Mouse (Mus musculus): ENCODE results near the gene Vstm5. TPM values are rescaled to one million over a fixed set of nuclear protein-coding genes. Genes with fewer than 3 reads are reported as not detected.
"Not testable (repeated sequence)": the region's sequence is repeated elsewhere in the genome, so short reads cannot be mapped to it uniquely, and the experiment has no call there.

Vstm5 gene
- polyA plus RNA-seq, 1 experiment from 2014 or later, result 0.39 TPM

DNA sequence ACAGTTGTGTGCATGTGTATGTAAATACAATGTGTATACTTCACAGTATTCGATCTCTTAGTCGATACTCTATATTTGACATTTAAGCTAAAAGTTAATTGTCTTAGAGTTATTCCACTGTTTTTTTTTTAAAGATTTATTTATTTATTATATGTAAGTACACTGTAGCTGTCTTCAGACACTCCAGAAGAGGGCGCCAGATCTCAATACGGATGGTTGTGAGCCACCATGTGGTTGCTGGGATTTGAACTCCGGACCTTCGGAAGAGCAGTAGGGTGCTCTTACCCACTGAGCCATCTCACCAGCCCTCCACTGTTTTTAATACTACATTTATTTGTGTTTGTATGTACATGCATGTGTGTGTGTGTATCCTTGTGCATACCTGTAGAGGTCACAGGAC, 63.2 kb downstream of the Vstm5 start:
- not testable (repeated sequence) for DNase-seq; H3K9me3 ChIP-seq (ENCODE audit: low read length); ATAC-seq; H3K9ac ChIP-seq (replicated peaks); H3K36me3 ChIP-seq (replicated peaks; ENCODE audit: insufficient read depth, low read length); H3K27me3 ChIP-seq (ENCODE audit: insufficient read depth, low read length); H3K4me2 ChIP-seq (ENCODE audit: low read depth, low read length); H3K4me3 ChIP-seq (ENCODE audit: low read depth, low read length); H3K4me1 ChIP-seq (ENCODE audit: insufficient read depth)
- H3K27ac ChIP-seq (ENCODE audit: low read depth), result peak overlapping the region; percentile 82
- WGBS (ENCODE audit: insufficient replicate concordance), result 71% methylated on average over 6 of the region's 6 CpGs
- TF ChIP-seq CTCF (IDR thresholded peaks at IDR 0.05; ENCODE audit: low read depth), result peak; percentile 32

DNA sequence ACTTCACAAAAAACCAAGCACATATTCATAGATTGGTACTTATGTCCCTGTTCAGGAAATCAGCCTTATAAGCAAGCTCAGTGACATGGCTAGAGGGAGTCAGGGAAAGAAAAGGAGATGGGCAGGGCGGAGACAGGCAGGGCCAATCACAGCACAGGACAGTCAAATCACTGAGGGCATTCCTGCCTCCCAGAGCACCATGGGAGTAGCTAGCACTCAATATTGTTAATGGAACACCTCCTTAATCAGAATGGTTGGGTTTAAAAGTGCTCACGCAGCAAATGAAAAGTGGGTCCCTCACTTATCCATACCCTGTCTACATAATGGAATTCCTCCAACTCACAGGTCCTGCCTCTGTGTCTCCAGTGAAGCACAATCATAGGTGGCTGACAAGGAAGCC, 64.0 kb downstream of the Vstm5 start:
- Histone ChIP-seq H3K9me3 (ENCODE audit: low read length) (no peaks in the 10 kb centered on the region), H3K4me2 (ENCODE audit: low read depth, low read length) (no peak overlapping the region), H3K27ac (ENCODE audit: low read depth) (no peak overlapping the region), H3K4me1 (ENCODE audit: insufficient read depth) (peaks cover 14% of the 10 kb centered on the region), H3K27me3 (ENCODE audit: insufficient read depth, low read length) (no peaks in the 10 kb centered on the region), H3K4me3 (ENCODE audit: low read depth, low read length) (no peak overlapping the region), H3K9ac (replicated peaks) (no peak overlapping the region), H3K36me3 (replicated peaks; ENCODE audit: insufficient read depth, low read length) (0 out of 2 replicates have a peak, but pooled peaks cover 2% of the 10 kb centered on the region)
- DNase-seq, result no peak
- ATAC-seq, result no peak
- WGBS (ENCODE audit: insufficient replicate concordance), result 78% methylated on average over 2 of the region's 2 CpGs
- TF ChIP-seq EP300 (IDR thresholded peaks at IDR 0.05; ENCODE audit: low read depth) (no peak), CTCF (IDR thresholded peaks at IDR 0.05; ENCODE audit: low read depth) (no peak)

DNA sequence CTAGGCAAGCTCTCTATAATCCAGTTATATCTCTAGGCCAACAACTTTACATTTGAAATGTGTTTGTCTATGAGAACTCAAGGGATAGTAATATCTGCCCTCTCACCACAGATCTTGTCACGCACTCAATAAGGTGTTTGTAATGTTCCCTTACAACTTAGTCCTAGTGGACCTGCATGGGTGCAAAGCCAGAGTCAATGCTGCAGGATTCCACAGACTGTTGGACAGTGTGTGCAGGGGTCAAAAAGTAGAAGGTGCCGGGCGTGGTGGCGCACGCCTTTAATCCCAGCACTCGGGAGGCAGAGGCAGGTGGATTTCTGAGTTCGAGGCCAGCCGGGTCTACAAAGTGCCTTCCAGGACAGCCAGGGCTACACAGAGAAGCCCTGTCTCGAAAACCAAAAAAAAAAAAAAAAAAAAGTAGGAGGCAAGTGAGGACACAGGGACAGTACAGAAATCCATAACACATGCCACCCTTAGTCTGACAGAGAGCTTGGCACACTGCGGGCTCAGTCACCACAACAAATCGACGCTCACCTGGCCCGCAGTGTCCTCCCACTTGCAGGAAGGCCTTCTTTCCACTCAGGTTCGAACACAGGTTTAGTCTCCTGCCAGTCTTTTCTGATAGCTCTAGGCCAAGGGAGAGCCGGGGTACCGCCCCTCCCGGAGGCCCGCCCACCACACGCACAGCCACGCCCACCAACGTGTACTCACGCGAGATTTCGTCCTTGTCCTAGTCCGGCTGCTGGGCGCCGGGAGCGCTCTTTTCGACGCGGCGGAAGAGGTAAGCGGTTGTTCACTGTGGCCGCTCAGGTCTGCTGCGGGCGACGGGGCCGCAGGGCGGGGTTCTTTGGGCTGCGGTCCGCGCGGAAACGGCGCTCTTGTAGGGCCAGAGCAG, 66.9 kb downstream of the Vstm5 start, which contains the start of gene Taf1d:
TSS of gene Taf1d (plus strand) at position 712 of the 895 bp plus-strand sequence.
- Histone ChIP-seq H3K4me3 (ENCODE audit: low read depth, low read length) (peak within 1 kb of the TSS; percentile 82), H3K27me3 (ENCODE audit: insufficient read depth, low read length) (no peaks in the 10 kb centered on the region), H3K36me3 (replicated peaks; ENCODE audit: insufficient read depth, low read length) (peaks cover 28% of the 10 kb centered on the region), H3K9me3 (ENCODE audit: low read length) (no peaks in the 10 kb centered on the region), H3K4me2 (ENCODE audit: low read depth, low read length) (peak within 1 kb of the TSS; percentile 93), H3K9ac (replicated peaks) (peak within 1 kb of the TSS; percentile 92), H3K4me1 (ENCODE audit: insufficient read depth) (peaks cover 20% of the 10 kb centered on the region), H3K27ac (ENCODE audit: low read depth) (peak within 1 kb of the TSS; percentile 94)
- DNase-seq, result peak; percentile 99
- ATAC-seq, result peak; percentile 94
- peak; percentile 67 for TF ChIP-seq EP300 (IDR thresholded peaks at IDR 0.05; ENCODE audit: low read depth)
- no peak for TF ChIP-seq CTCF (IDR thresholded peaks at IDR 0.05; ENCODE audit: low read depth)
- WGBS (ENCODE audit: insufficient replicate concordance), result 8% methylated on average over 43 of the region's 45 CpGs

DNA sequence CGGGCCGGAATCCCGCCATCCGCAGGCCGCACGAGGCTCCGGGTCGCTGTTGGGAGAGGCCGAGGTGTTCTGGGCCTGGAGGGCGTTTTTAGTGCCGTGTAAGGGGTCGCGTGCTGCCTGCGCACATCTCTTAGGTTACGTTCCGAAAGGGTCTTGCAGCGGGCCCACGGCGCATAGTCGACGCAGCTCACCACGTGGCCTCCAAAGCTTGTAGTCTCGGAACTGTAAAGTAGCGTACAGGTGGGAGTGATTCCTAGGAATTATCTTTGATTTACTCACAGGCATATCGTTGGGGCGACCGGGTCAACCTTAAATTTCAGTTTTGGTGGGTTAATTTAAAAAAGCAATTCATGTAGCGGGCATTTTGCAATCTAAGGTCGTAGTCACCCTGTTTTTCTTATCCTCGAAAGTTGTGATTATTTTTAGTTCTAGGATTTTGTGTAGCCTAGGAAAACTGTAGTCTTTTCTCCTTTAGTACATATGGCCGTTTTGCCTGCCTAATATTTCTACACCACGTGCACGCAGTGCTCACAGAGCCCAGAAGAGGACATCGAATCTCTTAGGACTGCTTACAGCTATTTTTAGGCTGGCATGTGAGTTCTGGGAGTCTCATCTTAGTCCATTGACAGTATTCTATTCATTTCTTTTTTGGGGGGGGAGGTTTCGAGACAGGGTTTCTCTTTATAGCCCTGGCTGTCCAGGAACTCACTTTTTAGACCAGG, 67.7 kb downstream of the Vstm5 start, which contains the start of gene 4931406C07Rik:
TSS of gene 4931406C07Rik (minus strand) at position 51 of the 722 bp plus-strand sequence.
- H3K27ac ChIP-seq (ENCODE audit: low read depth), result peak within 1 kb of the TSS; percentile 94
- H3K4me1 ChIP-seq (ENCODE audit: insufficient read depth), result peaks cover 16% of the 10 kb centered on the region
- DNase-seq (no peak), ATAC-seq (no peak; the same call in 1 of the 2 replicates)
- peak within 1 kb of the TSS; percentile 82 for H3K4me3 ChIP-seq (ENCODE audit: low read depth, low read length)
- H3K36me3 ChIP-seq (replicated peaks; ENCODE audit: insufficient read depth, low read length), result peaks cover 31% of the 10 kb centered on the region
- peak within 1 kb of the TSS; percentile 92 for H3K9ac ChIP-seq (replicated peaks)
- H3K9me3 ChIP-seq (ENCODE audit: low read length), result no peaks in the 10 kb centered on the region
- no peaks in the 10 kb centered on the region for H3K27me3 ChIP-seq (ENCODE audit: insufficient read depth, low read length)
- TF ChIP-seq CTCF (IDR thresholded peaks at IDR 0.05; ENCODE audit: low read depth) (no peak), EP300 (IDR thresholded peaks at IDR 0.05; ENCODE audit: low read depth) (no peak; the same call in 1 of the 2 replicates)
- H3K4me2 ChIP-seq (ENCODE audit: low read depth, low read length), result peak within 1 kb of the TSS; percentile 93
- under 1% methylated on average over 35 of the region's 35 CpGs for WGBS (ENCODE audit: insufficient replicate concordance)

DNA sequence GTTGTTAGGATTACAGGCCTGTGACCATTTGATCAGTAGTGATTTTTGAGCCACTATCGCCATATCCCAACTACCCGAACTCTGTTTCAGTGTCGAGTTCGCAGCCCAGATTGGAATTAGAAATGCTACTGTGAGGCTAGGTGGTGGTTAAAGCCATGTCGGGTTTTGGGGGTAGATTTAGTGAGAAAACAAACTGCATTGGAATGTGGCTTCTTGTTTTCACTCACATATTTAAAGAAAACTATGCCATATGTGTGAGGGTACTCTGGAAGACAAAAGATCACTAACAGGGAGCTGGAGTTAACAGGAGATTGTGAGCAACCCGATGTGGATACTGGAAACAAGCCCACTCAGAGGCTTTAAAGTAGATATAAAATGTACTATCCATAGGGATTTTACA, 68.4 kb downstream of the Vstm5 start:
- Histone ChIP-seq H3K4me2 (ENCODE audit: low read depth, low read length) (peak overlapping the region; percentile 93), H3K36me3 (replicated peaks; ENCODE audit: insufficient read depth, low read length) (peaks cover 36% of the 10 kb centered on the region), H3K27me3 (ENCODE audit: insufficient read depth, low read length) (no peaks in the 10 kb centered on the region), H3K9ac (replicated peaks) (peak overlapping the region; percentile 92), H3K9me3 (ENCODE audit: low read length) (no peaks in the 10 kb centered on the region), H3K4me1 (ENCODE audit: insufficient read depth) (peaks cover 15% of the 10 kb centered on the region), H3K27ac (ENCODE audit: low read depth) (no peak overlapping the region), H3K4me3 (ENCODE audit: low read depth, low read length) (peak overlapping the region; percentile 82)
- 4% methylated on average over 6 of the region's 6 CpGs for WGBS (ENCODE audit: insufficient replicate concordance)
- no peak for TF ChIP-seq EP300 (IDR thresholded peaks at IDR 0.05; ENCODE audit: low read depth)
- TF ChIP-seq CTCF (IDR thresholded peaks at IDR 0.05; ENCODE audit: low read depth), result no peak
- ATAC-seq (no peak), DNase-seq (no peak)

DNA sequence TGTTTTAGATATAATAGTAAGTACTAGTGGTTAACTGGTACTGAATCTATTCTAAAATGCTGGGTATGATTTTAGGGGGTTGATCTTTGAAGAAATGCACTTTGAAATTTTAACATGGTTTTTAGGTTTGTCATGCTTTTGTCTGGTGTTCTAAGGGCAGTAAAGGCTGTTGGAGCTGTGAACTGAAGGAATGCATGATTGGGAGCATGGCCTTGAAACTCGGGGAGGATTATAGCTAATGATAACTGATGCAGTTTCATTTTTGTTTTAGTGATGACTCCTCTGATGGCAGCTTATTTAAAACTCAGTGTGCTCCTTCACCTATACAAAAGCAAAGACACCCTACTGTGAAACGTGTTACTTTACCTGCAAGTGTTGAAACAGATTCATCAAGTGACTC, 69.4 kb downstream of the Vstm5 start:
- Histone ChIP-seq H3K4me2 (ENCODE audit: low read depth, low read length) (peak overlapping the region; percentile 93), H3K4me1 (ENCODE audit: insufficient read depth) (peaks cover 15% of the 10 kb centered on the region), H3K9ac (replicated peaks) (no peak overlapping the region), H3K9me3 (ENCODE audit: low read length) (no peaks in the 10 kb centered on the region), H3K27ac (ENCODE audit: low read depth) (no peak overlapping the region), H3K27me3 (ENCODE audit: insufficient read depth, low read length) (no peaks in the 10 kb centered on the region), H3K4me3 (ENCODE audit: low read depth, low read length) (0 out of 2 replicates have a peak overlapping the region, but pooled peaks have one; percentile 82), H3K36me3 (replicated peaks; ENCODE audit: insufficient read depth, low read length) (peaks cover 43% of the 10 kb centered on the region)
- TF ChIP-seq CTCF (IDR thresholded peaks at IDR 0.05; ENCODE audit: low read depth) (no peak), EP300 (IDR thresholded peaks at IDR 0.05; ENCODE audit: low read depth) (no peak)
- DNase-seq (no peak), ATAC-seq (no peak)
- 41% methylated on average over 2 of the region's 2 CpGs for WGBS (ENCODE audit: insufficient replicate concordance)

Other genes with a start within 250 kb of the Vstm5 start
- gene Panx1, start 193.6 kb upstream of the Vstm5 start, polyA plus RNA-seq (2015; fragmentation: Nextera tagmentation; extraction: Ambion mirVana), result 4.0 and 5.7 TPM in 2 replicates
- gene Hephl1, start 126.9 kb upstream of the Vstm5 start, polyA plus RNA-seq (2015; fragmentation: Nextera tagmentation; extraction: Ambion mirVana), result 0.02 TPM in 1 of 2 replicates, not detected in the other
- 12.3 and 13.6 TPM in 2 replicates for gene Med17, start 40.9 kb downstream of the Vstm5 start, polyA plus RNA-seq (2015; fragmentation: Nextera tagmentation; extraction: Ambion mirVana)
- 30.5 and 31.1 TPM in 2 replicates for gene Taf1d, start 67.2 kb downstream of the Vstm5 start, polyA plus RNA-seq (2015; fragmentation: Nextera tagmentation; extraction: Ambion mirVana)
- gene 4931406C07Rik, start 67.4 kb downstream of the Vstm5 start, polyA plus RNA-seq (2015; fragmentation: Nextera tagmentation; extraction: Ambion mirVana), result 26.4 and 27.6 TPM in 2 replicates
- 4.5 and 4.8 TPM in 2 replicates for gene Cep295, start 118.7 kb downstream of the Vstm5 start, polyA plus RNA-seq (2015; fragmentation: Nextera tagmentation; extraction: Ambion mirVana)